Mouse (Mus musculus): ENCODE data around the gene Dpy19l3. TPM values are rescaled to one million over a fixed set of nuclear protein-coding genes. Genes with fewer than 3 reads are reported as not detected.

The Dpy19l3 gene
- polyA plus RNA-seq (2016; fragmentation: Nextera tagmentation; extraction: Ambion mirVana): 9.0 and 12.5 TPM in 2 replicates

DNA sequence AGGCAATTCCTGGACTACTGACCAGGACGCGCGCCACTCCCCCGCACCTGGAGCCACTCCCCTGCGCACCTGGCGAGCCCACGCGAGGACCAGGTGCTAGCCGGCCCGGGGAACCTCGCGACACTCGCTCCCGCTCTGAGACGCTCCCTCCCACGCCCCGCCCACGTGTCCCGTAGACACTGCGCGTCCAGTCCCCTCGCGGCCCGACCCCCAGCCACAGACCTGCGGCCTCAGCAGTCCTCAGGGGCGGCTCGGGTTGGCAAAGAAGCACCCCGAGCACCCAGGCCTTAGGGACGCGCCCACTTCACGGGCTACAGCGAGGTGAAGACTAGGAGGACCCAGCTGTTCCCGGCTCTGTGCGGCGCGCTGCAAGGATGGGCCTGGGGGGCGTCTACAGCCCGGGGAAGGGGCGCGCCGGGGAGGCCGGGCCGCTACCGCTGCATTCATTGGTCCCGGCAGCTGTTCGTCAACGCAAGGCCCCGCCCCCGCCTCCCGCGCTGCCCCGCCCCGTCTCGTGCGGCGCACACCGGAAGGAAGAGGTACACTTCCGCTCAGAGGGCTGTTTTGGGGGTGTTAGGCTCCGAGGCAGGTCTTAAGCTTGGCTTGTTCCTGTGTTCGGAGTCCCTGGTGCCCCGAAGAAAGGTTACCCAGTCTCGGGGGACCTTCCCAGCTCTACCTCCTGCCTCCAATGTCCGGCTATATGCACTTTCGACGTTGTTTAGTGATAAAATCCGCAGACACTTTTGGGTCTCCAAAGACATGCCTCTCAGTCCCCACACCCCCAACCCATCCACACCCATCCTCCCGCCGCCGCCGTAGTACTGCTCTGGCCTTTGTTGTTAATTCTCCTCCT, at the start of gene Dpy19l3:
Gene Dpy19l3, minus strand, starts transcription at position 422 of the 853 bp plus-strand sequence.
- Histone ChIP-seq H3K36me3 (peaks cover 14% of the 10 kb centered on the region; the same call in 1 of the 2 replicates), H3K4me2 (peak within 1 kb of the TSS; percentile 98), H3K9me3 (replicated peaks) (no peaks in the 10 kb centered on the region), H3K27ac (peak within 1 kb of the TSS; percentile 21; the same call in 1 of the 2 replicates), H3K27me3 (replicated peaks) (no peaks in the 10 kb centered on the region), H3K4me1 (peaks cover 17% of the 10 kb centered on the region), H3K4me3 (peak within 1 kb of the TSS; percentile 79), H3K9ac (peak within 1 kb of the TSS; percentile 71)
- under 1% methylated on average over 70 of the region's 70 CpGs for WGBS (ENCODE audit: insufficient replicate concordance)
- ATAC-seq: peak; percentile 92

DNA sequence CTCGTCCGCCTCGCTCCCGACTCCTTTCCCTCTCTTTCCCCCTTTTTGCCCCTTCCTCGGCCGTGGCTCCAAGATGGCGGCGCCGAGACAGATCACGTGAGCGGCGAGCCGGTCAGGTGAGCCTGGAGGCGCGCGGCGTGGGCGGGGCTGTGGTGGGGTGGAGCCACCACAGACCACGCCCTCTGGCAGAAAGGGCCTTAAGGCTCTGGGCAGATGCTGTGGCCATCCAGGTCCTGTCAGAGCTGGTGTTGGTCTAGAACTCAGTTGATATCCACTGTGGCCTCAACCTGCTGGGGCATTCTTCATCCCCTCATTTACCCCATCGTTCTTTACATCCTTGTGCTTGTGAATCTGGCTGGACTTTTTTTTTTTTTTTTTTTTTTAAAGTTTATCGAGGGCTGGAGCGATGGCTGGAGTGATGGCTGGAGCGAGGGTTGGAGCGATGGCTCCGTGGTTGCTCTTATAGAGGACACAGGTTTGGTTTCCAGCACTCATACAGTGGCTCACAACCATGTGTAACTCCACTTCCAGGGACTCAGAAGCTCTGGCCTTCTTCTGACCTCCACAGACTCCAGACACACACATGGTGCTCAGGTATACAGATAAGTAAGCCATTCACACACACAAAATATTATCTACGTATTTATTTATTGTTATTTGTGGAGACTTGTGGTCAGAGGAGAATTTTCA, 48.8 kb upstream of the Dpy19l3 start, which contains the start of gene Zfp507:
Gene Zfp507, minus strand, starts transcription at position 98 of the 690 bp plus-strand sequence.
- H3K9ac ChIP-seq: peak within 1 kb of the TSS; percentile 95
- peak within 1 kb of the TSS; percentile 93 for H3K4me2 ChIP-seq
- H3K36me3 ChIP-seq: peaks cover 34% of the 10 kb centered on the region
- peak; percentile 91 for ATAC-seq
- 19% methylated on average over 25 of the region's 26 CpGs for WGBS (ENCODE audit: insufficient replicate concordance)
- peak within 1 kb of the TSS; percentile 85 for H3K4me3 ChIP-seq
- H3K27ac ChIP-seq: peak within 1 kb of the TSS; percentile 85
- H3K9me3 ChIP-seq (replicated peaks): no peaks in the 10 kb centered on the region
- peaks cover 19% of the 10 kb centered on the region for H3K27me3 ChIP-seq (replicated peaks)
- H3K4me1 ChIP-seq: peaks cover 12% of the 10 kb centered on the region

DNA sequence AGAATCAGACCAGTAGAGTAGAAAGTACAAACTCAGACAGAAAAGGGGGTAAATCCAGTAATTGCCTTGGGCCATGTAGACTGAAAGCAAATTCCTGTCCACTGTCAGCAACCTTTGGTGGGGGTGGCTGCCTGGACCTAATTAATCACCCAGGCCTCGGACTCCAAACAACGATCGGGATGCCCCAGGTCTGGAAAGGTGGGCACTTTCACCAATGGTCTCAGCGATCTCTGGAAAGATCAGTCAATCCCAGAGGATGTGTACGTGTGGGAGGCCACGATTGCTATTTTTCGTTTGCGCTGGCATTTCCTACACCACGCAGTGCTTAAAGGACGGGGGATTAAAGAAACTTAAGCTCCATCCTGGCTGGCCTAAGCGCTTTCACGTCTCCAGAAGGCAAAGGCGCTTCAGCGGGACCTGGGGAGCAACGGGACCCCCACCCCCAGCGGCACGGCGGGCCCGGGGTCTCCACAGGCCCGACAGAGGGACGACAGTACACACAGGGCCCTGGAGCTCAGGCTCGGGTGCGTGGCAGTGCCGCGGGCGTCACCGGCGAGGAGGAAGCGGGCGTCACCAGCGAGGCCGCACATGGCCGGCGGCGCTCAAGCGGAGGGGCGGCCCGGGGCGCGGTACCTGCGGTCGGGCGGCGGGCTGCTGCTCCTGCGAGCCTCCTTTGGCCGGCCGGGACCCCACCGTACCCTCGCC, 48.1 kb upstream of the Dpy19l3 start:
- Histone ChIP-seq H3K27me3 (replicated peaks) (peaks cover 19% of the 10 kb centered on the region), H3K27ac (peak overlapping the region; percentile 85), H3K4me3 (peak overlapping the region; percentile 85), H3K4me2 (peak overlapping the region; percentile 93), H3K4me1 (peaks cover 19% of the 10 kb centered on the region), H3K36me3 (peaks cover 41% of the 10 kb centered on the region), H3K9me3 (replicated peaks) (no peaks in the 10 kb centered on the region), H3K9ac (peak overlapping the region; percentile 95)
- ATAC-seq: peak; percentile 87
- WGBS (ENCODE audit: insufficient replicate concordance): under 1% methylated on average over 33 of the region's 49 CpGs

DNA sequence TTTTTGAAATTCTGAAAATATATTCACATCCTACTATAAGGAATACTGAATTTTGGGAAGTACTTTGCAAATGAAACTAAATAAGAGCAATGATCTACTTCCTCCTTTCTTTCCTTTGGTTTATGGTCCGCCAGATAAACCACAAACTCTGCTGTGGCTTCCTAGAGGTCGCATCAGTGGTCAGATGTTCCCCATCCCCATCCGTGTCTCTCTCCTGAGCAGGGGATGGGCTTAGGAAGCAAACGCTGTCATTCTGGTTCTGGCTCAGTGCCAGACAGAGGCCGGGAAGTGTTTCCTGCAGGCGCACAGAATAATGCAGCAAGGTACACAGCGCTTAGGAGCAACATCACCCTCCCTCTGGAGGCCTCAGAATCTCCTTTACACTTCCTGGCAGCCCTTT, 41.9 kb upstream of the Dpy19l3 start:
- no peak for ATAC-seq

DNA sequence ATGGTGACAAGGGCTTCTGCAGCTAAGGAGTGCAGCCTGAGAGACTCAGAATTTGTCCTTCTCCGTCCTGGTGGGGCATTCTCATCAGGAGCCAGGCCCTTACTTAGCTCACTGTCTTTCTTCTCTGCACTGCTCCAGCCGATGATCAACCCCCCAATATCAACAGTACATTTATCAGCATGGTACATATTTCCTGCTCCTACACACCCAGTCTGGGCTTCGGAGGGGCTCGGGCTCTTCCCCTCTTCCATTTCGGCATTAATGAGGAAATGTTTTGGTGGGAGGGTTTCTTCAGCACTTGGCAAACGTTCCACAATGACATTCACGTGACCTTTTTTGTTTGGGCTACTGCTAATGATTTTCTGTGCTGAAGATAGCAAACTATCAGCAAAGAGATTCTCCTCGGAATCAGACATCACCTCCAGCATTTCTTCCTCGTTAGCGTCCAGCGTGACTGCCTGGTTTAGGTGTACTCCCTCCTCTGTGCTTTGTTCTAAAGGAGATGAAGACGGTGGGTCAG, 40.0 kb upstream of the Dpy19l3 start:
- no peak overlapping the region for H3K9ac ChIP-seq
- peaks cover 52% of the 10 kb centered on the region for H3K4me1 ChIP-seq
- H3K4me3 ChIP-seq: no peak overlapping the region
- peak; percentile 36; the same call in 1 of the 2 replicates for ATAC-seq
- H3K9me3 ChIP-seq (replicated peaks): no peaks in the 10 kb centered on the region
- H3K27ac ChIP-seq: no peak overlapping the region
- 0 out of 2 replicates have a peak overlapping the region, but pooled peaks have one; percentile 4 for H3K4me2 ChIP-seq
- peaks cover 89% of the 10 kb centered on the region for H3K36me3 ChIP-seq
- WGBS (ENCODE audit: insufficient replicate concordance): 52% methylated on average over 12 of the region's 12 CpGs
- no peaks in the 10 kb centered on the region for H3K27me3 ChIP-seq (replicated peaks)

More for the DNA sequence above, 41.9 kb upstream of the Dpy19l3 start:
- H3K27ac ChIP-seq: no peak overlapping the region
- H3K9me3 ChIP-seq (replicated peaks): no peaks in the 10 kb centered on the region
- 27% methylated on average over 7 of the region's 7 CpGs for WGBS (ENCODE audit: insufficient replicate concordance)
- no peak overlapping the region for H3K9ac ChIP-seq
- H3K4me2 ChIP-seq: no peak overlapping the region
- H3K4me1 ChIP-seq: peaks cover 57% of the 10 kb centered on the region
- peaks cover 89% of the 10 kb centered on the region for H3K36me3 ChIP-seq
- H3K4me3 ChIP-seq: no peak overlapping the region
- H3K27me3 ChIP-seq (replicated peaks): no peaks in the 10 kb centered on the region

DNA sequence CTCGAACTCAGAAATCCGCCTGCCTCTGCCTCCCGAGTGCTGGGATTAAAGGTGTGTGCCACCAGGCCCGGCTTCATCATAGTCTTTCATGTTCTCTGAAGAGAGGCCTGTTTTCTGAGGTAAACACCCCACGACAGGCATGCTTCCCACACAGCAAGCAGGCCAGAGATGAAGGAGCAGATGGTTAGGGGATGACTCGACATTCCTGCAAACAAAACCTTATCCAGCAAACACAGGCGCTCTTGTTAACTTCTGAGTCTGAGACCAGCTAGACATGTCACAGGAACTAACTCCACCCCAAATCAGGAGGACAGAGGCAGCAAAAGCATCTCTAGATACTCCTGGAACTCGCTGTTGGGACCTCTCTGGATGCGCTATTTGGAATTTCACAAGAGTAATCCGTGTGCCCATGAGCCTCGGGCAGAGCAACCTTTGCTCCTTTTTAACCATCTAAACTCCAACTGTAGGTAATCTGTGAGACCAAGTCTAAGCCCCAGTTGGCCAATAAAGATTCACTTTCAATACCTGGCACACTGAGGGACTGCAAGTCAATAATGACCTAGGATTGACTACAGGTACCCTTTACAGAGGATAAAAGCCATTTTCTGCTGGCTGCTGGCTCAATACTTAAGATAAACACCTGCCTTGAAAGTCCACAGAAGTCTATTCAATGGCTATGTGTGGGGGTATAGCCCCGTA, 38.0 kb upstream of the Dpy19l3 start:
- Histone ChIP-seq H3K4me1 (peaks cover 46% of the 10 kb centered on the region), H3K4me2 (no peak overlapping the region), H3K27ac (peak overlapping the region; percentile 58; the same call in 1 of the 2 replicates), H3K27me3 (replicated peaks) (no peaks in the 10 kb centered on the region), H3K4me3 (no peak overlapping the region), H3K36me3 (peaks cover 86% of the 10 kb centered on the region), H3K9ac (no peak overlapping the region), H3K9me3 (replicated peaks) (no peaks in the 10 kb centered on the region)
- WGBS (ENCODE audit: insufficient replicate concordance): 59% methylated on average over 12 of the region's 12 CpGs
- ATAC-seq: peak; percentile 88

DNA sequence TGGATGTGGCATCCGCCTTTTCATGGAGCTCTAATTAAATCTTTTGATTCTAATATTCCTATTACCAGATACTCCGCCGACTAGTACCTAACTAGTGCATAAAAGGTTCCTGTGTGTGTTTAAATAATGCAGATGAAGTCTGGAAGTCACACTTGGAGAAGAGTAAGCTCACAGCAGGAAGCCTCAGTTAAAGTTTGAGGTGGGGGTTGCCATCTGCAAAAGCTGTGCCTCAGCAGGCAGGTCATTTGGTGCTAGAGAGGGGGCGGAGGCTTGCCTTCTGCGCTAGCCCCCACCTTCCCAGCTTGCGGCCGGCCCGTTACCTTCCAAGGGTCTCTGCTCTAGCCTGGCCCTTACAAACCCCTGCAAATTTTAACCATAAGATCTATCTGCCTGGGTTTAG, 36.7 kb upstream of the Dpy19l3 start:
- Histone ChIP-seq H3K27ac (0 out of 2 replicates have a peak overlapping the region, but pooled peaks have one; percentile 58), H3K4me2 (no peak overlapping the region), H3K4me3 (no peak overlapping the region), H3K9ac (no peak overlapping the region), H3K27me3 (replicated peaks) (no peaks in the 10 kb centered on the region), H3K36me3 (peaks cover 92% of the 10 kb centered on the region), H3K4me1 (peaks cover 34% of the 10 kb centered on the region), H3K9me3 (replicated peaks) (no peaks in the 10 kb centered on the region)
- WGBS (ENCODE audit: insufficient replicate concordance): 82% methylated on average over 8 of the region's 8 CpGs
- no peak for ATAC-seq

DNA sequence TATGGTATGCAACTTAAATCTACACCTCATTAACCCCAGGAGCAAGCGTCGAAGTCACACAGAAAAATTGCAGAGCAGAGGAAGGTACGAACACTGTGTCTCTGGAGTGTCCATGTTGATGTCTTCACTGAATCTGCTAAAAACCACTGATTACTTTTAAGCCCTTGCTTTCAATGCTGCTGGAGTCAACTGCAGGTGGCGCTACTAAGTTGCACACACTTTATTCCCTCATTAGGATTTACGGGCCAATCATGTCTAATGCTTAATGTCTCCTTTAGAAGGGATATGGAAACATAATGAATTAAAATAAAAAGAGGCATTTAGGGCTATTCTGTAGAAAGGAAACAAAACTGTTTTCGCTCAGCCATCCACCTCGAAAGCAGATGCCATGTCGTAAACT, 35.9 kb upstream of the Dpy19l3 start:
- Histone ChIP-seq H3K4me3 (no peak overlapping the region), H3K4me2 (no peak overlapping the region), H3K9me3 (replicated peaks) (no peaks in the 10 kb centered on the region), H3K9ac (no peak overlapping the region), H3K27me3 (replicated peaks) (no peaks in the 10 kb centered on the region), H3K36me3 (peaks cover 93% of the 10 kb centered on the region), H3K4me1 (peaks cover 33% of the 10 kb centered on the region), H3K27ac (no peak overlapping the region)
- 86% methylated on average over 8 of the region's 8 CpGs for WGBS (ENCODE audit: insufficient replicate concordance)
- ATAC-seq: no peak

DNA sequence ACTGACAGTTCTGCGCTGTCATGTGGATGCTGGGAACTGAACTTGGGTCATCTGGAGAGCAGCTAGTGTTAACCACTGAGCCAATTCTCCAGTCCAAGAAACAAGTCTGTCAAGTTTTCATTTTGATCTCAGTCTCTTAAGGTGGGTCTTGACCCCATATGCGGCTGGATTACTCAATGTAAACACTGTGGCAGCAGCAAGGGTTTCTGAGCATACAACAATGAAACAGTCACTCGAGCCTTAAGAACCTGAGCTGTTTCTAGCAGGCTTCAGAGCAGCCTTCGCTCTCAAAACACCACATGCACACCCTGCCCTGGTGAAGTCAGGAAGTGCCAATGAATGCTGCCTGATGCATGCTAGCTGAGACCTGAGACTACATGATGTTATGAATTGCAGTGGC, 31.3 kb upstream of the Dpy19l3 start:
- Histone ChIP-seq H3K36me3 (peaks cover 83% of the 10 kb centered on the region), H3K9me3 (replicated peaks) (no peaks in the 10 kb centered on the region), H3K27ac (no peak overlapping the region), H3K4me3 (no peak overlapping the region), H3K27me3 (replicated peaks) (no peaks in the 10 kb centered on the region), H3K9ac (no peak overlapping the region), H3K4me1 (no peaks in the 10 kb centered on the region), H3K4me2 (no peak overlapping the region)
- WGBS (ENCODE audit: insufficient replicate concordance): 85% methylated on average over 4 of the region's 4 CpGs
- no peak for ATAC-seq

DNA sequence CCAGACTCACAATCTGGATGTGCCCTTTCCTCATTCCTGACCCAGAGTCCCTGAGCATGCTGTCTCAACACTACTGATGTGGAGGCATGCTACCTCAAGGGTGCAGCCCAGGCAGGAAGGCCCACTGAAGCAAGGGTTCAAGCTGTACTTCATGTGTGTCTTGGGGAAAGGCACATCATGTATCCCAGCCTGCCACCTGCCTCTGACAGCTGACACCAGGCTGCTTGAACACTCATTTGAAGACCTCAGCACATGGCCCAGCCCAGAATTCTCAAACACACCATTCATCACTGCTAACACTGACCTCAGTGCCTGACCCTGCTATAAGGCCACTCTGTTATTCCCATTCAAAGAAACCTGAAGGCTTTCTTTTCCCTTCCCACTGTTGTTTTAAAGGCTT, 28.0 kb upstream of the Dpy19l3 start:
- no peak for ATAC-seq
- H3K9me3 ChIP-seq (replicated peaks): no peaks in the 10 kb centered on the region
- no peak overlapping the region for H3K27ac ChIP-seq
- no peak overlapping the region for H3K4me3 ChIP-seq
- no peak overlapping the region for H3K9ac ChIP-seq
- H3K27me3 ChIP-seq (replicated peaks): no peaks in the 10 kb centered on the region
- H3K36me3 ChIP-seq: peaks cover 81% of the 10 kb centered on the region
- H3K4me2 ChIP-seq: no peak overlapping the region
- no peaks in the 10 kb centered on the region for H3K4me1 ChIP-seq

DNA sequence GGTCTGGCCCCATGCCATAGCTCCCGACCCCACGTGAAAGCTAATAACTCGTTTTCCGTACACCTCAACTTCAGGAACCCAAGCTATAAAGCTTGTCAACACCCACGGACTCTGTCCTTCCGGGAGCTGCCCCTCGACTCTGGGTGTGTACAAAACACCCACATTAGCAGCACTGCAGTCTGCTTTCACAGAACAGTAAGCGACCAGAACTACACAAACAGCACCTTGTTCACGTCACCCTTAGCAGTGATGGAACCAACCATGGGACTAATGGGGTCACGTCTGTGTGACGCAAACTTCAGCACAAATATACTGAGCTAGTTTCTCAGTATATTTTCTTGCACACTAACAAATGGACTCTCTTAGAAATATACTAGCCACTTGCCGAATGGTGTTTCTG, 19.9 kb upstream of the Dpy19l3 start:
- ATAC-seq: no peak
- H3K36me3 ChIP-seq: peaks cover 71% of the 10 kb centered on the region
- H3K27me3 ChIP-seq (replicated peaks): no peaks in the 10 kb centered on the region
- no peak overlapping the region for H3K27ac ChIP-seq
- H3K4me2 ChIP-seq: no peak overlapping the region
- no peaks in the 10 kb centered on the region for H3K9me3 ChIP-seq (replicated peaks)
- WGBS (ENCODE audit: insufficient replicate concordance): 84% methylated on average over 12 of the region's 12 CpGs
- no peak overlapping the region for H3K9ac ChIP-seq
- H3K4me1 ChIP-seq: peaks cover 23% of the 10 kb centered on the region
- no peak overlapping the region for H3K4me3 ChIP-seq
